Mouse (Mus musculus) liver, adult 2 months (tissue): ENCODE measurements around the gene Mcoln2. TPM values are rescaled to one million over a fixed set of nuclear protein-coding genes. Genes with fewer than 3 reads are reported as not detected.

Experiments used
- DNase-seq: peaks from one replicate; pipeline ENCODE4 v3.0.0-alpha.2; 2011; ENCODE audit warnings: low read depth, low spot score; ENCODE audit errors: extremely low read depth
- H3K27ac ChIP-seq: fragments of 200-500 bp; replicated peaks from 2 replicates; pipeline ENCODE4 v1.5.1; 2012; ENCODE audit warnings: low read depth, mild to moderate bottlenecking, control low read depth, inconsistent platforms, low read length; ENCODE audit not compliant: insufficient read depth
- H3K27me3 ChIP-seq: fragments of 200-500 bp; 2 replicates; pipeline ENCODE4 v1.6.1; 2012; ENCODE audit warnings: mild to moderate bottlenecking, moderate library complexity, low read length, inconsistent platforms; ENCODE audit not compliant: control insufficient read depth, insufficient read depth
- H3K36me3 ChIP-seq: fragments of 200-500 bp; 2 replicates; pipeline ENCODE4 v1.6.1; 2012; ENCODE audit warnings: low read length, inconsistent platforms; ENCODE audit not compliant: control insufficient read depth, insufficient read depth
- H3K4me1 ChIP-seq: fragments of 200-500 bp; 2 replicates; pipeline ENCODE4 v1.6.1; 2011; ENCODE audit warnings: low read length; ENCODE audit not compliant: control insufficient read depth, insufficient read depth
- H3K4me3 ChIP-seq: fragments of 200-500 bp; 2 replicates; pipeline ENCODE4 v1.5.1; 2011; ENCODE audit warnings: low read depth, mild to moderate bottlenecking, control low read depth, low read length, moderate library complexity; ENCODE audit not compliant: insufficient read depth
- H3K79me2 ChIP-seq: fragments of 200-500 bp; 2 replicates; pipeline ENCODE4 v1.6.1; 2012; ENCODE audit warnings: inconsistent platforms, mild to moderate bottlenecking, low read length, moderate library complexity; ENCODE audit not compliant: control insufficient read depth, insufficient read depth
- H3K9ac ChIP-seq: fragments of 200-500 bp; 2 replicates; pipeline ENCODE4 v1.6.1; 2012; ENCODE audit warnings: low read depth, mild to moderate bottlenecking, control low read depth, inconsistent platforms, low read length
- CTCF ChIP-seq: fragments of 200-500 bp; IDR thresholded peaks from 2 replicates; pipeline ENCODE4 v1.5.1; 2011; ENCODE audit warnings: low read depth, low read length, control low read depth
- POLR2A ChIP-seq: fragments of 200-500 bp; IDR thresholded peaks from 2 replicates; pipeline ENCODE4 v1.6.1; 2011; ENCODE audit warnings: low read length, control low read depth; ENCODE audit not compliant: insufficient read depth; ENCODE audit errors: extremely low read depth
- WGBS: fragments of 180-500 bp; shearing (Covaris S2); methylation state at CpG from one replicate; pipeline ENCODE4 v1.1.7; 2018; 5-methylcytosine and 5-hydroxymethylcytosine counted together
- polyA plus RNA-seq: library from polyadenylated mRNA; depleted of rRNA; stranded (reverse); fragments of >200 nt; gene quantifications from 2 replicates; pipeline ENCODE4 v1.2.3, GENCODE M21; 2012; rRNA removed
- total RNA-seq: library from RNA; depleted of rRNA; stranded (reverse); fragments of >200 nt; gene quantifications from 2 replicates; pipeline ENCODE4 v1.2.3, GENCODE M21; 2014; rRNA removed

The Mcoln2 gene
- total RNA-seq (0.34 and 0.55 TPM in 2 replicates), polyA plus RNA-seq (0.04 and 0.15 TPM in 2 replicates)

DNA sequence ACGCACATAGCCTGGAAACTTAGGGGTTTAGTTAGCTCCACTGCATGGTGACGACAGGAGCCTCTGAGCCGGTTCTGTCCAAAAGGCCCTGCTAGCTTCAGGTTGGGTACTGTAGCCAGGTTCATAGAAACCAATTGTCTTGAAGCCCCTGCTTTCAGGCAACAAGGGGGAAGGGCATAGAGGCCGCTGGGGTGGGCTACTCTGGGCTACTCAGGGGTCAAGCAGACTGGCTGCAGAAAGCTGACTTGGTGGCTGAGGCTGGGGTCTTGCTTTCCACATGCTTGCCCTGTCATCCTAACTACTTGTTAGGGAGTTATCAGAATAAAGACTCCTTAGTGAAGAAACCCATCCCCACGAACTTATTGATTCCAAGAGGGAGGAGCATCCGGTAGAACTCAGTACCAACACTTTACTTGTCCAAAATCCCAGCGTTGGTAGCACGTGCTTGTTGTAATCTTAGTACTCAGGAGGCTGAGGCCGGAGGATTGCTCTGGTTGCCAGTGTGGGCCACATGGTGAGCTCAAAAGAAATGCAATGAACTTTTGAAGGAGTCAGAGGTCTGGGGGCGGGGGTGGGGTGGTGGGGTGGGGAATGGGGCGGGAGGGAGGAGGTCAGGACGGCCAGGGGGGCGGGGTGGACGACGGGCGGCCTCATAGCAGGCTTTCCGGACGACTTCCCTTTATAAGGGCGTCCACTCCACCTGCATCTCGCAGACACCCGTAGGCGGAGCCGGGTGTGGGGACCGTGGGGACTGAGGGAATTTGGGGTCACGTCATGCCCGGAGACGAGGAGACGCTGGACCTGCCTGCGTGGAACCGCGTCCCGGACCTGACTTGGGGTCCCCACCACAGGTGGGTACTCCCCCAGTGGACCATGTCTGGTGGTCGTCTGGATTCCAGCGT, at the start of gene Mcoln2:
Gene Mcoln2 (plus strand): TSS at position 678 of the 902 bp plus-strand sequence.
- peaks cover 4% of the 10 kb centered on the region; the same call in 1 of the 2 replicates for H3K4me1 ChIP-seq
- no peaks in the 10 kb centered on the region for H3K79me2 ChIP-seq
- 8% methylated on average over 33 of the region's 34 CpGs for WGBS
- no peak within 1 kb of the TSS for H3K27ac ChIP-seq
- peak within 1 kb of the TSS; percentile 38 for H3K4me3 ChIP-seq
- H3K36me3 ChIP-seq = no peaks in the 10 kb centered on the region
- H3K9ac ChIP-seq = peak within 1 kb of the TSS; percentile 5; the same call in 1 of the 2 replicates
- TF ChIP-seq POLR2A (no peak), CTCF (no peak)
- no peak for DNase-seq
- H3K27me3 ChIP-seq = 0 out of 2 replicates have a peak, but pooled peaks cover 2% of the 10 kb centered on the region

- Histone ChIP-seq H3K36me3 (no peaks in the 10 kb centered on the region), H3K79me2 (no peaks in the 10 kb centered on the region), H3K27me3 (no peaks in the 10 kb centered on the region), H3K27ac (no peak overlapping the region), H3K9ac (no peak overlapping the region), H3K4me3 (no peak overlapping the region), H3K4me1 (no peaks in the 10 kb centered on the region)
- no peak for DNase-seq
- TF ChIP-seq POLR2A = no peak
- no peak for TF ChIP-seq CTCF
These were observed 49.7 kb upstream of the Mcoln2 start for GRCm38 (mm10) chr3:146099925-146100324.

DNA sequence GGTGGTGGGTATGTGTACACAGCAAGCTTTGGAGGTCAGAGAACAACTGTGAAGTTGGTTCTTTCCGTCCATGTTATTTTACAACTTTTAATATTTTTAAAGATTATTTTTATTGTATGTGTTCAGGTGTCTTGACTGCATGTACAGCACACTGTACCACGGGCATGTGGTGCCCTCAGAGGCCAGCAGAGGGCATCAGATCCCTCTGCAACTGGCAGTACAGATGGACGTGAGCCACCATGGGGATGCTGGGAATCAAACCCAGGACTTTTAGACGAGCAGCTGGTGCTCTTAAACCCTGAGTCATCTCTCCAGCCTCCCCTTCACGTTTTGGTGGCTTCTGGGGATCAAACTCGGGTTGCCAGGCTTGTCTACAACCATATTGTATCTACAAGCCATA, 47.6 kb upstream of the Mcoln2 start:
- Histone ChIP-seq H3K79me2 (no peaks in the 10 kb centered on the region), H3K4me3 (no peak overlapping the region), H3K9ac (no peak overlapping the region), H3K4me1 (no peaks in the 10 kb centered on the region), H3K36me3 (no peaks in the 10 kb centered on the region), H3K27me3 (peaks cover 2% of the 10 kb centered on the region; the same call in 1 of the 2 replicates), H3K27ac (no peak overlapping the region)
- peak; percentile 58 for TF ChIP-seq CTCF
- no peak for TF ChIP-seq POLR2A
- WGBS = 60% methylated on average over 6 of the region's 6 CpGs
- DNase-seq = no peak

DNA sequence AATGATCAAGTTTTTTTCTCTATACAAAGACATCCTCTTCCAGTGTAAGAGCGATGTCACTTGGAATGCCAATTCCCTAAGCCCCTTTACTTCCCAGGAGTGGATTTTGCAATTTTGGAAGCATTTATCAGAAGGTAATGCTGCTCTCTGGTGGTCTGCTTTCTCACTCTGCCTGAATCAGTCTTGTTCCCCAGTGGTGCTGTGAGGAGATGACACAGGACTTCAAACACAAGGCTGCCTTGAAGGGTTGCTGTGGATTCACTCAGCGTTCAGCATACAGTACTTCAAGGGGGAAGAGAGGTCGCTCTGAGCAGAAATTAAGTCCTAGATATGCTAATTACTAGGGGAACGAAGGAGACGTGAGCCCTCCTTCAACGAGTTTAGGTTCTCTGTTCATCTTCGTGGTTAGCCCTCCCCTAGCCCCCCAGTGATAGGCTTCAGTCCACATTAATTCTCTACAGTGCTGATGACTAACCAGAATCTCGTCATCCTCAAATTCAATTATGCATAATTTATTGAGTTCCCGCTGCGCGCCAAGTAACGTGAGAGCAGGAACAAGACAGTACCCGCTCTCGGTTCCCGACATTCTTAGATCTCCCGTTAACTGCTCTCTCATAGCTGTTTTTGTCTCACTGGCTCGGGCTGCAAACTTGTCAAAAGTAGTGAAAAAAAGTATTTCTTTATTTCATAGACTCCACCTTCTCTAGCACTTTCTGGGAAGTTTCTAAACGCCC, 42.4 kb upstream of the Mcoln2 start:
- TF ChIP-seq CTCF (no peak), POLR2A (no peak)
- DNase-seq = no peak
- Histone ChIP-seq H3K79me2 (no peaks in the 10 kb centered on the region), H3K27ac (no peak overlapping the region), H3K27me3 (peaks cover 4% of the 10 kb centered on the region; the same call in 1 of the 2 replicates), H3K9ac (no peak overlapping the region), H3K36me3 (no peaks in the 10 kb centered on the region), H3K4me1 (peaks cover 1% of the 10 kb centered on the region; the same call in 1 of the 2 replicates), H3K4me3 (no peak overlapping the region)
- WGBS = 8% methylated on average over 18 of the region's 18 CpGs

GRCm38 (mm10) chr3:146107921-146108571, 41.6 kb upstream of the Mcoln2 start, which contains the start of gene Wdr63:
TSS of gene Wdr63 (minus strand) at chr3:146108130.
- peak; percentile 51 for DNase-seq
- WGBS = 17% methylated on average over 18 of the region's 18 CpGs
- Histone ChIP-seq H3K4me1 (peaks cover 1% of the 10 kb centered on the region; the same call in 1 of the 2 replicates), H3K79me2 (no peaks in the 10 kb centered on the region), H3K4me3 (no peak within 1 kb of the TSS), H3K36me3 (no peaks in the 10 kb centered on the region), H3K9ac (no peak within 1 kb of the TSS), H3K27me3 (peaks cover 4% of the 10 kb centered on the region; the same call in 1 of the 2 replicates), H3K27ac (no peak within 1 kb of the TSS)
- no peak for TF ChIP-seq CTCF
- no peak for TF ChIP-seq POLR2A
